Mouse (Mus musculus): ENCODE results near the gene Sh3rf1. TPM values are rescaled to one million over a fixed set of nuclear protein-coding genes. Genes with fewer than 3 reads are reported as not detected.

The Sh3rf1 gene
- polyA plus RNA-seq, 1 experiment from 2014 or later = 8.3 TPM

DNA sequence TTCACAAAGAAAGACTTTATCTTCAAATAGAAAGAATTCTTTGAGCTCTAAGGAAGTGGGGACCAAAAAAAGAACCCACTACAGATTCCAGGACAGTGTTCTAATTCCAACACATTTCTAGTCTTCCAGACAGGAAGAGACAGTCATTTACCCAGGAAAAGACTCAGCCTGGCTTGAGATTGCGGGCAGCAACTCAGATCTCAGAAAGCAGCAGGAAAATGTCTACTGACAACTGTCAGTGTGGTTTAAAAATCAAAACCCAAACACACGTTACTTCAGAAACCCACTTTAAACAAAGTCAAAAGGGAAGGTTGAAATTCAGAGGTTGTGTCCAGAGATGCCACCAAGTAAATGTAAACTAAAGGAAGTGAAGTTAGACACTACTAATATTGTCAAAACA, 16.8 kb upstream of the Sh3rf1 start:
- Histone ChIP-seq H3K27me3 (replicated peaks; ENCODE audit: control insufficient read depth, insufficient read depth, low read length) (no peaks in the 10 kb centered on the region), H3K36me3 (ENCODE audit: control insufficient read depth, insufficient read depth) (no peaks in the 10 kb centered on the region), H3K9ac (ENCODE audit: low read depth, low read length) (no peak overlapping the region), H3K4me3 (ENCODE audit: low read depth, low read length) (no peak overlapping the region), H3K4me2 (replicated peaks; ENCODE audit: low read depth) (no peak overlapping the region), H3K27ac (ENCODE audit: low read depth, low read length) (no peak overlapping the region), H3K4me1 (replicated peaks; ENCODE audit: control insufficient read depth, insufficient read depth, low read length) (no peaks in the 10 kb centered on the region), H3K9me3 (ENCODE audit: control insufficient read depth) (no peaks in the 10 kb centered on the region)
- 72% methylated on average over 2 of the region's 2 CpGs for WGBS
- ATAC-seq = no peak
- no peak for TF ChIP-seq CTCF (IDR thresholded peaks at IDR 0.05; ENCODE audit: low read depth)

GRCm38 (mm10) chr8:61207636-61208035, 16.0 kb upstream of the Sh3rf1 start:
- H3K4me3 ChIP-seq (ENCODE audit: low read depth, low read length) = no peak overlapping the region
- H3K9ac ChIP-seq (ENCODE audit: low read depth, low read length) = no peak overlapping the region
- WGBS = 70% methylated on average over 4 of the region's 4 CpGs

DNA sequence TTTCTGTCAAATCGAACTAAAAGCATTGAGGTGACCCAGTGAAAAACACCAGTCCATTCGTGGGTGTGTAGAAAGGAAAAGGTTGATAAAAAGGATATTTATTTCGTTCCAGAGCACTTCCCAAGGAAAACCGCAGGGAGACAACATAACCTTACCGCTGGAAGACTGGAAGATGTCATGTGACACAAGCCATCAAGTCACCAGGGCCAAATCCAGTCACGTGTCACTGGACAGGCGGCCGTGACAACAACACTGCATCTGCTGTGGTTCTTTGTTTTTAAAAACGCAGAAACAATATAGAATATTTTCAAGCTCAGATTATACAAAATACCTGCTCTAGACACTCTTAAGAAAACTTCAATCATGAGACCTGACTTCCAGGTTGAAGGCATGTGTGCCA, 15.0 kb upstream of the Sh3rf1 start:
- Histone ChIP-seq H3K9ac (ENCODE audit: low read depth, low read length) (no peak overlapping the region), H3K27ac (ENCODE audit: low read depth, low read length) (no peak overlapping the region), H3K4me2 (replicated peaks; ENCODE audit: low read depth) (no peak overlapping the region), H3K27me3 (replicated peaks; ENCODE audit: control insufficient read depth, insufficient read depth, low read length) (no peaks in the 10 kb centered on the region), H3K4me1 (replicated peaks; ENCODE audit: control insufficient read depth, insufficient read depth, low read length) (no peaks in the 10 kb centered on the region), H3K4me3 (ENCODE audit: low read depth, low read length) (no peak overlapping the region), H3K36me3 (ENCODE audit: control insufficient read depth, insufficient read depth) (no peaks in the 10 kb centered on the region), H3K9me3 (ENCODE audit: control insufficient read depth) (no peaks in the 10 kb centered on the region)
- no peak for TF ChIP-seq CTCF (IDR thresholded peaks at IDR 0.05; ENCODE audit: low read depth)
- ATAC-seq = no peak
- WGBS = 88% methylated on average over 9 of the region's 9 CpGs

More at GRCm38 (mm10) chr8:61207636-61208035, 16.0 kb upstream of the Sh3rf1 start:
- Histone ChIP-seq H3K27ac (ENCODE audit: low read depth, low read length) (no peak overlapping the region), H3K36me3 (ENCODE audit: control insufficient read depth, insufficient read depth) (no peaks in the 10 kb centered on the region), H3K4me1 (replicated peaks; ENCODE audit: control insufficient read depth, insufficient read depth, low read length) (no peaks in the 10 kb centered on the region), H3K27me3 (replicated peaks; ENCODE audit: control insufficient read depth, insufficient read depth, low read length) (no peaks in the 10 kb centered on the region), H3K9me3 (ENCODE audit: control insufficient read depth) (no peaks in the 10 kb centered on the region), H3K4me2 (replicated peaks; ENCODE audit: low read depth) (no peak overlapping the region)
- no peak for TF ChIP-seq CTCF (IDR thresholded peaks at IDR 0.05; ENCODE audit: low read depth)
- no peak for ATAC-seq

DNA sequence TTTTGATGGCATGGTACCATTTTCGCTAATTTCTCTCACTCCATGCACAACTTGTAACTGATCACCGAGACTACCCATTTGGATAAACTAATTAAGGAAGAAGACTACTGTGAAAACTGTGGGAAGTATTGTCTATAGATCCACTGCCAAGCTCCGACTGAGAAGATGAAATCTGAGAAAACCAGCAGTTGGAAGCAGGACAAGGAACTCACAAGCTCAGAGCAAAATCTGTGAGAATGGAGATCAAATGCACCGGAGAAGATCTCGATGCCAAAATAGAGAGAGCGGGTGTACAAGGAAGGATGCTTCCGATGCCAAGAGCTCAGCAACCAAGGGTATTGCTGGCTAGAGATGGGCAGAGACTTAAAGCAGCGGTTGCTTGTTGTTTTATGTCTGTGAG, 12.8 kb upstream of the Sh3rf1 start:
- Histone ChIP-seq H3K9ac (ENCODE audit: low read depth, low read length) (no peak overlapping the region), H3K9me3 (ENCODE audit: control insufficient read depth) (no peaks in the 10 kb centered on the region), H3K27me3 (replicated peaks; ENCODE audit: control insufficient read depth, insufficient read depth, low read length) (no peaks in the 10 kb centered on the region), H3K4me1 (replicated peaks; ENCODE audit: control insufficient read depth, insufficient read depth, low read length) (no peaks in the 10 kb centered on the region), H3K27ac (ENCODE audit: low read depth, low read length) (no peak overlapping the region), H3K4me2 (replicated peaks; ENCODE audit: low read depth) (no peak overlapping the region), H3K36me3 (ENCODE audit: control insufficient read depth, insufficient read depth) (no peaks in the 10 kb centered on the region), H3K4me3 (ENCODE audit: low read depth, low read length) (no peak overlapping the region)
- TF ChIP-seq CTCF (IDR thresholded peaks at IDR 0.05; ENCODE audit: low read depth) = no peak
- no peak for ATAC-seq
- 93% methylated on average over 8 of the region's 8 CpGs for WGBS

DNA sequence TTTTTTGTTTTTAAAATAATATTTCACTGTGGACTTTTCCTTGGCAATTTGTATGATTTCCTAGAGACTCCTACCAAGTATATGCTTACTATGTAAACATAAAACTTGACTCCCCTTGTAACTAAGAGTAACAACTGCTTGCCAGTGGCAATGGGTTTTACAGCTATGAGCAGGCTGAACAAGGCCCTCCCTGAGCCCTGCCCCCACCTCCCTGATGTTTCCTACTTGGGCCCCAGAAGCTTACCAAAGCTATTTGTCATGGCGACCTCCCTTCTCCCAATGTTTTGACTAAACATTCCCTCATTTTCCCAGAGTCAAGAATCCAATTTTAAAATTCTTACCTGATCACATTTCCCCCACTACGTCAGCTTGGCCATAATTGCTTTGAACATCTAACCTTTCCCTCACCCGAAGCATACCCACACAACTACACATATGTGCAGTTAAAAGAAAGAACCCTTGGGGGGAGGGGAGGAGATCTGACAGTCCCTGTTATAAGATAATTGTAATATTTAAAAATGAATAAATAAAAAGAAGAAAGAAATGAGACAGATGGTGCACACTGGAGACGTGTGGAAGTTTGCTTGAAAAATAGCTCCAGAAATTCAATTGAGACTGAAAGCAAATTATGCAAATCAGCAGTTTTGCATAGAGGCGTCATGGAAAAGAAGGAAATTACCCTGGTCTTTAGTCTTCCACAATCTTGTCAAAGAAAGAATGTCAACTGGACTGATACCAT, 8.4 kb upstream of the Sh3rf1 start:
- Histone ChIP-seq H3K9me3 (ENCODE audit: control insufficient read depth) (no peaks in the 10 kb centered on the region), H3K27me3 (replicated peaks; ENCODE audit: control insufficient read depth, insufficient read depth, low read length) (no peaks in the 10 kb centered on the region), H3K4me3 (ENCODE audit: low read depth, low read length) (no peak overlapping the region), H3K4me2 (replicated peaks; ENCODE audit: low read depth) (no peak overlapping the region), H3K9ac (ENCODE audit: low read depth, low read length) (no peak overlapping the region), H3K4me1 (replicated peaks; ENCODE audit: control insufficient read depth, insufficient read depth, low read length) (no peaks in the 10 kb centered on the region), H3K36me3 (ENCODE audit: control insufficient read depth, insufficient read depth) (no peaks in the 10 kb centered on the region), H3K27ac (ENCODE audit: low read depth, low read length) (no peak overlapping the region)
- 76% methylated on average over 5 of the region's 5 CpGs for WGBS
- no peak for ATAC-seq
- no peak for TF ChIP-seq CTCF (IDR thresholded peaks at IDR 0.05; ENCODE audit: low read depth)

DNA sequence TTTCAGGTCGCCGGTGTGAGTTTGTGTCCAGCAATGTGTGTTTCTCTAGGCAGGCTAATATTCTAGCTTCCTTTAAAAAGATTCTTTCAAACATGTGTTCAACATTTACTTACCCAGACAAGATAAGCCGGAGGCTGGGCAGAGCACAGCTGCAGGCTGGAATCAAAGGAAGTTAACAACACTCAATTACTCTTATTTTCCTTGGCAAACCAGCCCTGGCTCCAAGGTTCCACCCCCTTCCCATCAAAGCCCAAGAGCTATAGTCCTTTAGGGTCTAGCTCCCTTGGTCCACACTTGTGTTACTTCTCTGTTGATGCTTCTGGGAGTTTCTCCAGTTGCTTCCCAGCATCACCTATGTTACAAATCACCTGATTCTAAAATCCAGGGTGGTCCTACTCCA, 6.7 kb upstream of the Sh3rf1 start:
- WGBS = 62% methylated on average over 3 of the region's 3 CpGs
- TF ChIP-seq CTCF (IDR thresholded peaks at IDR 0.05; ENCODE audit: low read depth) = no peak
- Histone ChIP-seq H3K4me3 (ENCODE audit: low read depth, low read length) (no peak overlapping the region), H3K36me3 (ENCODE audit: control insufficient read depth, insufficient read depth) (no peaks in the 10 kb centered on the region), H3K27ac (ENCODE audit: low read depth, low read length) (no peak overlapping the region), H3K4me1 (replicated peaks; ENCODE audit: control insufficient read depth, insufficient read depth, low read length) (no peaks in the 10 kb centered on the region), H3K27me3 (replicated peaks; ENCODE audit: control insufficient read depth, insufficient read depth, low read length) (no peaks in the 10 kb centered on the region), H3K4me2 (replicated peaks; ENCODE audit: low read depth) (no peak overlapping the region), H3K9me3 (ENCODE audit: control insufficient read depth) (no peaks in the 10 kb centered on the region), H3K9ac (ENCODE audit: low read depth, low read length) (no peak overlapping the region)
- ATAC-seq = no peak
